Mouse (Mus musculus): ENCODE results near the gene Gm28539.

GRCm38 (mm10) chr16:18948941-18949340, 112.6 kb downstream of the Gm28539 start:
- TF ChIP-seq CTCF (IDR thresholded peaks at IDR 0.05): no peak
- TF ChIP-seq EP300 (IDR thresholded peaks at IDR 0.05): no peak

Data from lung, postnatal 0 days (tissue).